ENCODE assay signal across 9 mouse cellular contexts in the genomic region with DNA sequence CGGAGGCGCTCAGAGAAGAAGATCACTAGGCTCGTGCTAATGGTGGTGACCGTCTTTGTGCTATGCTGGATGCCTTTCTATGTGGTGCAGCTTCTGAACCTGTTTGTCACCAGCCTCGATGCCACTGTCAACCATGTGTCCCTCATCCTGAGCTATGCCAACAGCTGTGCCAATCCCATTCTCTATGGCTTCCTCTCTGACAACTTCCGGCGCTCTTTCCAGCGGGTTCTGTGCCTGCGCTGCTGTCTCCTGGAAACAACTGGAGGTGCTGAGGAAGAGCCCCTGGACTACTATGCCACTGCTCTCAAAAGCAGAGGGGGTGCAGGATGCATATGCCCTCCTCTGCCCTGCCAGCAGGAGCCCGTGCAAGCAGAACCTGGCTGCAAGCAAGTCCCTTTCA. TPM values are rescaled to one million over a fixed set of nuclear protein-coding genes. Genes with fewer than 3 reads are reported as not detected.
DNase-seq lines count a peak whose midpoint lies in the region; ATAC-seq and TF ChIP-seq lines count a peak whose summit lies in the region.
"Had no signal": no experiment of that assay in that cellular context is flagged by ENCODE, and none has a peak within 500 bp of the region (broad histone marks: within the 10 kb centered on the region; RNA-seq: fewer than 3 reads in every experiment).

No protein-coding gene starts in this region.

- peak overlapping the region; percentile 97 for H3K27ac ChIP-seq in layer of hippocampus, adult 2 months
- peak overlapping the region; percentile 83 for H3K27ac ChIP-seq in cortical plate, adult 2 months (ENCODE audit: insufficient read depth, low read length)
- no peak overlapping the region for H3K27ac ChIP-seq in forebrain, postnatal 0 days (ENCODE audit: low read depth, low read length)
- H3K27ac ChIP-seq in midbrain, embryonic 14.5 days (replicated peaks; ENCODE audit: low read depth, low read length) = no peak overlapping the region

- peak in 1 of 2 experiments; percentile 48 for DNase-seq in layer of hippocampus, adult 2 months (ENCODE audit: low spot score in 2 of 2)
- no peak for DNase-seq in layer of hippocampus, postnatal 25 days (ENCODE audit: extremely low spot score in 1 of 2, low spot score in 1 of 2)
- no peak for DNase-seq in forebrain, postnatal 0 days
- no peak for DNase-seq in midbrain, embryonic 14.5 days
- no peak for DNase-seq in adrenal gland, adult 8-10 months
- DNase-seq in cerebellum, adult 18-20 months = no peak

- peak overlapping the region; percentile 95 for H3K4me2 ChIP-seq in forebrain, postnatal 0 days (ENCODE audit: low read depth)
- H3K4me2 ChIP-seq in midbrain, embryonic 14.5 days (ENCODE audit: low read length) = peak overlapping the region; percentile 91

- H3K9ac ChIP-seq in forebrain, postnatal 0 days = no peak overlapping the region
- no peak overlapping the region for H3K9ac ChIP-seq in midbrain, embryonic 14.5 days (replicated peaks; ENCODE audit: low read length)

- TF ChIP-seq CTCF in layer of hippocampus, adult 2 months (conservative IDR thresholded peaks at IDR 0.05) = no peak
- no peak for TF ChIP-seq CTCF in cortical plate, adult 2 months (IDR thresholded peaks at IDR 0.05; ENCODE audit: extremely low read depth, insufficient read depth, low read length)
- no peak for TF ChIP-seq CTCF in forebrain, postnatal 0 days (IDR thresholded peaks at IDR 0.05; ENCODE audit: low read depth)

- ATAC-seq in forebrain, postnatal 0 days = no peak
- ATAC-seq in midbrain, embryonic 14.5 days (ENCODE audit: low FRiP score, low TSS enrichment) = no peak
- ATAC-seq in granulocyte monocyte progenitor cell, adult 5-6 weeks (replicated peaks; ENCODE audit: poor library complexity, severe bottlenecking) = no peak

- no peaks in the 10 kb centered on the region for H3K9me3 ChIP-seq in forebrain, postnatal 0 days (ENCODE audit: low read length)
- H3K9me3 ChIP-seq in midbrain, embryonic 14.5 days (ENCODE audit: control insufficient read depth, low read length) = no peaks in the 10 kb centered on the region

- H3K4me3 ChIP-seq in layer of hippocampus, adult 2 months = peak overlapping the region; percentile 79
- H3K4me3 ChIP-seq in cortical plate, adult 2 months (ENCODE audit: insufficient read depth, low read length) = peak overlapping the region; percentile 78
- peak overlapping the region; percentile 58 for H3K4me3 ChIP-seq in forebrain, postnatal 0 days (ENCODE audit: low read depth, low read length)
- peak overlapping the region; percentile 52 for H3K4me3 ChIP-seq in midbrain, embryonic 14.5 days (replicated peaks; ENCODE audit: low read depth, low read length)

- 64% methylated on average over 10 of the region's 10 CpGs for WGBS in forebrain, postnatal 0 days
- WGBS in midbrain, embryonic 14.5 days = 75% methylated on average over 10 of the region's 10 CpGs

- TF ChIP-seq POLR2A in cortical plate, adult 2 months (IDR thresholded peaks at IDR 0.05; ENCODE audit: extremely low read depth, insufficient read depth, low read length) = peak; percentile 46; the same call in 1 of the 2 replicates

- no peaks in the 10 kb centered on the region for H3K4me1 ChIP-seq in cortical plate, adult 2 months (ENCODE audit: control insufficient read depth, insufficient read depth, low read length)
- no peaks in the 10 kb centered on the region for H3K4me1 ChIP-seq in forebrain, postnatal 0 days (ENCODE audit: insufficient read depth)
- H3K4me1 ChIP-seq in midbrain, embryonic 14.5 days (ENCODE audit: control insufficient read depth, insufficient read depth, low read length) = no peaks in the 10 kb centered on the region

- H3K36me3 ChIP-seq in forebrain, postnatal 0 days (ENCODE audit: insufficient read depth) = no peaks in the 10 kb centered on the region
- H3K36me3 ChIP-seq in midbrain, embryonic 14.5 days (ENCODE audit: control insufficient read depth, insufficient read depth, low read length) = no peaks in the 10 kb centered on the region

- peaks cover 7% of the 10 kb centered on the region for H3K27me3 ChIP-seq in forebrain, postnatal 0 days (ENCODE audit: insufficient read depth, low read length)
- H3K27me3 ChIP-seq in midbrain, embryonic 14.5 days (ENCODE audit: control insufficient read depth, insufficient read depth, low read length) = peaks cover 13% of the 10 kb centered on the region; the same call in 1 of the 2 replicates

RNA-seq across cellular contexts. Expression of a gene that starts 1.1 kb away (rescaled TPM):
- 10 to 100 TPM; 75.5 TPM for total RNA-seq in layer of hippocampus, adult 2 months (2021)
- total RNA-seq in layer of hippocampus, postnatal 25 days (2021) = 10 to 100 TPM; 74.0 to 81.6 TPM
- polyA plus RNA-seq in cortical plate, adult 2 months (2012; rRNA removed) = 21.9 and 25.7 TPM in 2 replicates
- total RNA-seq in forebrain, postnatal 0 days (2014; rRNA removed) = 10.7 and 12.1 TPM in 2 replicates
- 1.9 and 2.8 TPM in 2 replicates for polyA plus RNA-seq in forebrain, postnatal 0 days (2015; fragmentation: Nextera tagmentation; extraction: Ambion mirVana)
- polyA plus RNA-seq in midbrain, embryonic 14.5 days (2014; fragmentation: Nextera tagmentation; extraction: Ambion mirVana) = 1.4 and 2.6 TPM in 2 replicates
- total RNA-seq in adrenal gland, adult 8-10 months (2022) = under 1 TPM; 0.23 to 0.65 (median 0.33) TPM
- not detected in 2 replicates for total RNA-seq in granulocyte monocyte progenitor cell, adult 5-6 weeks (2014; fragmentation: Nextera tagmentation)
- not detected in 2 replicates for total RNA-seq in granulocyte monocyte progenitor cell, adult 5-6 weeks (2017)
- polyA plus RNA-seq: liver, embryonic 16.5 days had no signal

RNA-seq across cellular contexts. Expression of a gene that starts 11.8 kb away (rescaled TPM):
- total RNA-seq in layer of hippocampus, adult 2 months (2021) = 1 to 10 TPM; 5.3 to 6.9 TPM
- total RNA-seq in layer of hippocampus, postnatal 25 days (2021) = 1 to 10 TPM; 4.9 to 5.3 TPM
- 10.0 and 14.4 TPM in 2 replicates for polyA plus RNA-seq in cortical plate, adult 2 months (2012; rRNA removed)
- total RNA-seq in forebrain, postnatal 0 days (2014; rRNA removed) = 16.2 and 24.2 TPM in 2 replicates
- 9.6 and 11.1 TPM in 2 replicates for polyA plus RNA-seq in forebrain, postnatal 0 days (2015; fragmentation: Nextera tagmentation; extraction: Ambion mirVana)
- 1.0 and 5.4 TPM in 2 replicates for polyA plus RNA-seq in midbrain, embryonic 14.5 days (2014; fragmentation: Nextera tagmentation; extraction: Ambion mirVana)
- 10 to 100 TPM; 18.6 to 31.2 (median 28.2) TPM for total RNA-seq in adrenal gland, adult 8-10 months (2022)
- 9.7 and 14.6 TPM in 2 replicates for total RNA-seq in granulocyte monocyte progenitor cell, adult 5-6 weeks (2014; fragmentation: Nextera tagmentation)
- 11.8 and 13.0 TPM in 2 replicates for total RNA-seq in granulocyte monocyte progenitor cell, adult 5-6 weeks (2017)

RNA-seq across cellular contexts. Expression of a gene that starts 47.2 kb away (rescaled TPM):
- total RNA-seq in layer of hippocampus, adult 2 months (2021) = 1 to 10 TPM; 3.2 to 5.1 TPM
- total RNA-seq in layer of hippocampus, postnatal 25 days (2021) = 1 to 10 TPM; 5.4 to 6.7 TPM
- polyA plus RNA-seq in cortical plate, adult 2 months (2012; rRNA removed) = 3.7 and 4.0 TPM in 2 replicates
- 15.2 and 22.4 TPM in 2 replicates for total RNA-seq in forebrain, postnatal 0 days (2014; rRNA removed)
- 4.0 and 4.5 TPM in 2 replicates for polyA plus RNA-seq in forebrain, postnatal 0 days (2015; fragmentation: Nextera tagmentation; extraction: Ambion mirVana)
- 5.1 and 8.8 TPM in 2 replicates for polyA plus RNA-seq in midbrain, embryonic 14.5 days (2014; fragmentation: Nextera tagmentation; extraction: Ambion mirVana)
- 10 to 100 TPM; 16.0 to 29.4 (median 23.4) TPM for total RNA-seq in adrenal gland, adult 8-10 months (2022)
- 148 and 150 TPM in 2 replicates for total RNA-seq in granulocyte monocyte progenitor cell, adult 5-6 weeks (2014; fragmentation: Nextera tagmentation)
- 145 TPM in 2 replicates for total RNA-seq in granulocyte monocyte progenitor cell, adult 5-6 weeks (2017)

Comparison
In these comparisons a context has a peak if more than half of its experiments do, and no peak if none do; other contexts are left out.
1. H3K27ac ChIP-seq: peak in layer of hippocampus, adult 2 months (single experiment) and cortical plate, adult 2 months (single experiment); none in forebrain, postnatal 0 days (single experiment) and midbrain, embryonic 14.5 days (single experiment).
2. Peak in every context shown above with its lines, with median percentiles within 50 percentile points of each other: H3K4me3 ChIP-seq.